Mouse (Mus musculus) ES-Bruce4 (cell line): ENCODE measurements around the gene Rrp7a.

ENCODE experiments used
- EP300 ChIP-seq: IDR thresholded peaks from 2 replicates; pipeline ENCODE4 v1.6.1; 2011; ENCODE audit warnings: low read depth, low read length; ENCODE audit not compliant: insufficient read depth
- POLR2A ChIP-seq: IDR thresholded peaks from one replicate; pipeline ENCODE4 v1.8.1; 2011; ENCODE audit warnings: low read length; ENCODE audit not compliant: insufficient read depth

GRCm38 (mm10) chr15:83085901-83086300 is 36.7 kb downstream of the Rrp7a start:
- no peak for TF ChIP-seq EP300
- no peak for TF ChIP-seq POLR2A
